Mouse (Mus musculus): ENCODE measurements at regions not wholly inside any gene's neighbourhood (a gene's known extent, or its start where the extent isn't known, plus 50 kb on each side); places are given as distances from the start of the nearest gene placed in this dataset.

DNA sequence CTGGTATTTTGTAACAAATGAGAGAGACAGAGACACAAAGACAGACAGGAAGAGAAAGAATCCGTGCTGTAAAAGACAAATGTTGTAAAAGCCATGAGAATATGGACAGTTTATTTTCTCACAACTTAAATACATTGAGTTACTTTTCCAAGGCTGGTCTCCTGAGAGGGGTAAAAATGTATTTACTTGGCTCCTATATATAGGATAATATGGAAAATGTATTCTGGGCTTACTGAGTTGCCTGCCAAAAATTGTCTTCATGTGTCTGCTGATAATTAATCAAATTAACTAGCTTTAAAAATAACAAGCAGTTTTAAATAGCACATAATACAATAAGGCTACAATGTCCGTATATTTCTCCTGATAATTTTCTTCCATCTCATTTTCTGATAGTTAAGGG is 216.2 kb upstream of the Nrip1 start:
- no peak for DNase-seq

DNA sequence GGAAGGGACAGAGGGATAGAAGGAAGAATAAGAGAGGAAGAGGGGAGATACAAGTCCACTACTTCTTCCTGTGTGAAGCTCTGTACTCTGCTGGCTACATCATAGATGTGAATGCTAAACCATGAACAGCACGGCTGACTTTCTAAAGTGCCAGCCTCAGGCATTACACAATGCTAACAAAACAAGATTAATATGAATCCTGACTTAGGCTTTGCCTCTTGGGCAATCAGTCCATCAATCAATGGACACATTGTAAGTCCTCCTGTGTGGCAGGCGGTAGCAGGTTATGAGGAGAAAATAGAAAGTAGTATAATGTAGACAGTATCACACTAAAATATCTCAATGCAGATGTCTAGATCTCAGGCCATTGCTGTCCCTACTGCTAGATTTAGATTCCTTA is 203.6 kb upstream of the Nrip1 start:
- no peak for DNase-seq

DNA sequence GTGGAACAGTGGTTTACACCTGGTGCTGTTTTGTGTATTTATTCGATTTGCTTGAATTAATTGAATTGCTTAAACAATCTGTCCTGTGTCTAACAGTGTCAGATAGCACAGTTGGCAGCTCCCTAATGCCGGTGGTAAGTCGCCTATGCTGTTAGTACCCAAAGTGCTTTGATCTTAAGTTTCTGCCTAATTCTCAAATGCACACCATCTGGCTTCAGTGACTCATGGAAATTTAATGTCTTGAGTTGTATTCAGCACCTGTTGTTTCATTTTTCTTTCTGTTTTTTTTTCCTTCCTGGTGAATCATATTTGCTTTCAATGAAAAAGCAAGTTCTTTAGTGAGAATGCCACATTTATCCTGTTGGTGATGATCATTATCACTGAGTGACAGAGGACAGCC is 201.7 kb upstream of the Nrip1 start:
- no peak for DNase-seq

DNA sequence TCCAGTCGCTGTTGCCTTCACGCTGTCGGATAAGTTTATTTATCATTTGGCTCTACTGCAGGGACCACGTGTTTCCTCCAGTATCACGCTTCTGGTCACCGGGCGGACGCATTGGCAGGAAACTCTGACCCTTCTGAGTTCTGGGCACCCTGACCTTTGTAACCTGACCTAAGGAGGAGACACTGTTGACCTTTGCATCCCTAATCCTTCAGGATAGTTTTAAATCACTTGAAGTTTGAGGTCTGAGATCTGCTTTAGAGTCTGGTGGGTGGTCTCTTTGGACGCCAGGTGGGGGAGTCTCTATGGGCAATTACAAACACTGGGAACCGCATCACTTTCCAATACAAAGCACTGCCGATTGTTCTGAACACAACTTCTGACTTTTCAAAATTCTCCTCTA is 192.6 kb upstream of the Nrip1 start:
- no peak for DNase-seq

DNA sequence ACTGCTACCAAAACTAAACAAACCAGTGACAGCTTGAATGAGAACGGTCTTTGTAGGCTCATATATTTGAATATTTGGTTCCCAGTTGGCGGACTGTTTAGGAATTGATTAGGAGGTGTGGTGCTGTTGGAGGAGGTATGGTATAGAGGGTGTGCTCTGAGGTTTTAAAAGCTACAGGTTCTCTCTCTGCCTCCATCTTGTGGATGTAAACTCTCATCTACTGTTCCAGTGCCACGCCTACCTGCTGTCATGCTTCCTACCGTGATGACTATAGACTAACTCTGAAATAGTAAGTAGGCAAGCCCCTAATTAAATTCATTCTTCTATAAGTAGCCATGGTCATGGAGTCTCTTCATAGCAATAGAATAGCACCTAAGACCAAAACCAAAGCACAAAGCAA is 181.2 kb upstream of the Nrip1 start:
- DNase-seq, result no peak

DNA sequence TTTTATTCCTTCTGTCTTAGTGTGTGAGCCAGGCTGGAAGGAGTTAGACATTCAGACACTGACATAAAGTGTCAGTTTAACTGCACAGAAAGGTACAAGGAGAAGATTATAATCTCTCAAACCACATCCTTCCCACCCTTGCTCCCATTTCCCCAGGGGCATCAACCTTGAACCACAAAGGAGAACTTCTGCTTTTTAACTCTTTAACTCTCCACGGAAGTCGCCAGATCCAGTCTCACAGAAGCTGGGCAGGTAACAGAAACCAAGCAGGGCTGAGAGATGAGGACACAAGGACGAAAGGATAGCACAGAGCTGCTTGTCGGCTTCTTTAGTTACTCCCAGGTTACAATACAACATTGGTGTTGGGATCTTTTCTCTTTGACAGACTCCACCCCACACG is 176.0 kb upstream of the Nrip1 start:
- no peak for DNase-seq

DNA sequence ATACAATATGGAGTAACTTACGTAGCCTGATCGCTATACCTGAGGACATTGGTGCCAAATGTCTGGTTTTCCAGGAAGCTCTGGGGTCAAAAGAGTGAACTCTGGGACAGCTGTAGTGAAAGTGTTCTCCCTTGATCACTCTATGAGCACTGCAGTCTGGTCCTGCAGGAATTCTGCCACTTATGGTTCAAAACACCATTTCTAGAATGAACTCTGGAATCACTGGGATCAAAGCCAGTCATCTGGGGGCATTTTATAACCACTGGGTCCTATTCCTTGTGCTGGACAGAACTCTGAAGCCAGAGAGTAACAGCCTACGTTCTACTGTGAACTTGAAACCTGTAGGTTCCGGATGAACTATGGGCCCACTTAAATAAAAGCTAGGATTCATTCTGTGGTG is 173.5 kb upstream of the Nrip1 start:
- DNase-seq, result no peak

DNA sequence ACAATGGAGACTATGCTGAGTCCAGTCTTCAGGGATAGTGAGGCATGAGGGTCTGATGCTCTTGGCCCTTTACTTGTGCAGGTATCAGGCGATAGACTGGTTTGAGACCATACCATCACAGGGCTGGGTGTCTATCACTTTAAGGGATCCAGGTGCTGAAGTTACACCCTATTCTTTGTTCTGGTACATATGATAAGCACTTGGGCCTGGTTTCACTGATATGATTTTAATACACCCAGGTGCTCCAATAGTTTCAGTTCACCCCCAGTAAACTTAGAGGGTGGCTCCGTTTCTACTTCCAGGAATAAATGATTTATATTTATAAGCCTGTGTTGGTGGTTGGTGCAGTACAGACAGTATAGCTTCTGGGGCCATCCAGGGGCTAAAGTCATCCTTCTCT is 173.0 kb upstream of the Nrip1 start:
- DNase-seq, result no peak

DNA sequence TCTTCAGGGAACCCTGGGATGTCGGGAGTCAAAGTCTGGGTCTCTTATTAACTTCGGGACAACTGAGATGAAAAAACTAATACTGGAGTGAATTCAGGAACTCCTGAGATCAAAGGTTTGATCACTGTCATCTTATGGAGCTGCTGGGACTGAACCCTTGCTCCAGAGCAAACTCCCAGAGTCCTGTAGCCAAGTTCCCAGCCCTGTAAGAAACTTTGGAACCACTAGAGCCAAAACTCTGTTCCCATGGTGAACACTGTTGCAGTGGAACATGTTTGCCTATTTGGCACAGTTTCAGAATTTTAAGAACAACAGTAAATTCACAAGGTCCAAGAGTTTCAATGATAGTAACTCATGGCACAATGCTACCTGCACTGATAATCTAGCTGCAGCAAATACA is 172.3 kb upstream of the Nrip1 start:
- DNase-seq, result peak; percentile 14

DNA sequence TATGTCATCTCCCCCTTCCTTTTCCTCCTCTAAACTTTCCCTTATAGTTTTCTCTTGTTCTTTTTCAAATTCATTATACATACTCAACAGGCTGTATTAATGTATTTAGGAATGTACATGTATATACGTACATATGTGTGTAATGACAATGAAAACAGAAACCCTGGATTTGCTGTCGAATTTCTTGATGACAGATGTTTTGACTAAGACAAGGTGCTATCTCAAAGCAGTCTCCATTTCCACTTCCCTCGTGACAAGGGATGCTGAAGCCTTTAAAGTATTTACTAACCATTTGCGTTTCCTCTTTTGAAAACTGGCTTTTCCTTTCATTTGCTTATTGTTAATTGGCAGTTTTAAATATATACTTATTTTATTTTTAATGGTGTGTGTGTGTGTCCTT is 171.3 kb upstream of the Nrip1 start:
- DNase-seq, result no peak

DNA sequence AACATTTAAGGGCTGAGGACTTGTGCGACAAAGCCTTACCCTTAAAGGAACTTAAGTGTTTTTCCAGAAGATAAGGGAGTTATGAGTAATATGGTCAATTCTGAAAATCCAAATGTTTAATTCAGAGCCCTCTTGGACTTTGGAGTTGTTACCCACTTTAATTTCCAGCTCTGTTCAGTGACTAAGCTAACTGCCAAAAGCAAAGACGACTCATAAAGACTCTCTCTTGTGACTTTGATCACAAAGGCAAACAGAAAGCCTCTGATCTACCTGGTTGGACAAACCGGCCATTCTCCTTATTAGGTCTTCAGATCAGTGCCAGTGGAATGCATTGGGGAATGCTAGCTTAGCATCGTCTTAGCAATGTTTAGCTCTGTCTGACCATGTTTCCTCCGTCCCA is 167.3 kb upstream of the Nrip1 start:
- no peak for DNase-seq

DNA sequence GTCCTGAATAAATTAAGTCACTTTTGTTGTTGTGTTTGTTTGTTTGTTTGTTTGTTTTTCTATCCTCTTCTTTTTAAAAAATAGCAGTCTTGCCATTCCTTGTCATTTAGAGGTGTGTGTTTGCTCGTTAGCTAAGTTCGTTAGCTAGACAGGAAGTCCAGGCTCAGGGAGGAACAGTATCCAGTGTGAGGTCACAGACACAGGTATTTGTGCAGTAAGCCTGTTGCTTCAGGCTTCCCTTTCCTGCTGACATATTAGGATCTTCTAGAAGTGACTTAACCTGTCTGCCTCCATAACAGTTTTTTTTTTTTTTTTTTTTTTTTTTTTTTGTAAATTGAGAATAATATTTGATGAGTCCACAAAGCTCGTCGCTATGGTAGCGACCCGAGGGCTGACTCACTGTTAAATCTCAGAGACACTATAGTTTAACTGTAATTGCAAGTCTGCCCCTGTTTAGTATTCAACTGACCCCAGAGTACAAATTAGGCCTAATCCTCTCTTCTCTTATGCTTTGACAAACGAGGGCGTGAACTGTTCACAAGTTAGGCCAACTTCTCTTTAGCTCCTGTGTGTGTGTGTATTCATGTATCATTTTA is 166.8 kb upstream of the Nrip1 start:
- DNase-seq, result no peak

DNA sequence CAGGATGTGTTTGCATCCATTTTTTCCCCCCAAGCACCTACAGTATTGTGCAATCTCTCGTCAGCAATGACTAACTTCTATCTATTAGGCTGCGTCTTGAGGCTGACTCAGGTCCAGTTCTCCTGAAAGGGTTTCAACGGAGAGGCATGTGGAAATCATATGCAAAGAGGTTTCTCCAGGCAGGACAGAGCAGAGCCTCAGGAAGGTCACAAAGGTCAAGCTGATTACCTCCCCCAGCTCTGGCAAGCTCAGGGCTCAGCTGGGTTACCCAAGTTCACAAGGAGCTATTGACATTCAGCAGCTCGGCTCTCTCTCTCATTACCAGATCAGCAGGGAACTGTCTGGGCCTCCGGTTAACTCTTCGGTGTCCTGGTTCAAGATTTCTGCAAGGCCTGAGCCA is 166.0 kb upstream of the Nrip1 start:
- peak; percentile 33 for DNase-seq

DNA sequence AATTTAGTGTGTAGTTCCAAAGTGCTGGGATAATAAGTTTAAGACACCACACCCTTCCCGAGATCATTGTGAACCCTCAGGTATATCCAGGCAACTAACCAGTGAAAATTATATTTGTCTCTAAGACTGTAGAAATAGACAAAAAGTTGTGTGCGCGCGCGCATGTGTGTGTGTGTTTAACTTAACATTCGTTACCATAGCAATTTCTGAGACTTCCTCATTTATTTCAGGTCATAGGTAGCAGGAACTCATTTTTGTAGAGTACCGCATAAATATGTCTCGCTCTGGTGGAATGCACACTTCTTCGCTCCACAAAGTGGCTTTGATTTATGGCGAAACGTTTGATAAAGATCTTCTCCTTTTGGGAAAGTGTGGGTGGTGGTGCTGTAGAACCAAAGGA is 164.2 kb upstream of the Nrip1 start:
- no peak for DNase-seq

DNA sequence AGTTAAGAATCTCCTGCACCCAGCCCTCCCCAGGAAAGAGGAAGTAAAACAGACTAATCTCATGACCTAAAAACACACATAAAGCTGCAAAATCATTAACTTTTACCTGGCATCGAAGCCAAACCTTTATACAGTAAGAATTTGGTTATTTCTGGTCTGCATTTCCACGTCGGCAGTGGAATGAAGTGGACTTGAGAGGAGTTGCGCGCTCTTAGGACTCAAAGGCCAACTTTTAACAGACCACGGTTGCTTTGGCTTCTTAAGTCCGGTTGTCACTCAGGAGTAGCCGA is 159.2 kb upstream of the Nrip1 start:
- DNase-seq, result no peak

DNA sequence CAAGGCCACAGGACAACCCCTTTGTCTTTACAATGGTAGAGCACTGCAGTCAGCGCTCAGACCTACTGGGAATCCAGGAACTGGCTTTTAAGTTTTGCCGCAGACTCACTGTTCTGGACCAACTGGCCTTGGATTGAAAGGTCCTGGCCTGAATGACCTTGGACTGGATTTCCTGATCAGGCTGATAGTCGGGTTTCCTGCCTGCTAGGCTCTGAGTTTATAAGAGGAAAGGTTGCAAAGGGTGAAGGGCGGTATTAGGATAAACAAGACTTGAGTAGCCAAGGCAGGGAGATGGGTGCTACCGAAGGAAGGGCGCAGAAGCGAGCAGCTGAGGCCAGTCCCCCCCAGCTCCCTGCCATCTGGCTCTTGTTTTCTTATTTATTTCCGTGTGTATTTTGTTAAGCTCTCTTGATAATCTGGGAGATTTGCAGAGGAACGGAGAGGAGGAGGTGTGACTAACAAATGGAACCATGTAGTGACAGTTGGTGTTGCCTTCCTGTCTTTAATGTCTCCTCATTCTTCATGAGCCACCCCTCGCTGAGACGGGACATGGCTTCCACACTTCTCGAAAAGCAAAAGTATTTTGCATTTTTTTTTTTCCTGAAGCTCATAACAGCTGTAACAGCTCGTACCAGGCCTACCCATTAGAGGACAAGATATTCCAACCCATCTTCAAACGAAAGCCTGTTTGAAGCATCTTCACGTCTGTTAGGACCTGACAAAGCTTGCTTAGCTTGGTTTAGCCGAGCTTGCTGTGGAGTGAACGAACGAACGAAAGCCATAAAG is 158.7 kb upstream of the Nrip1 start:
- peak; percentile 12 for DNase-seq

DNA sequence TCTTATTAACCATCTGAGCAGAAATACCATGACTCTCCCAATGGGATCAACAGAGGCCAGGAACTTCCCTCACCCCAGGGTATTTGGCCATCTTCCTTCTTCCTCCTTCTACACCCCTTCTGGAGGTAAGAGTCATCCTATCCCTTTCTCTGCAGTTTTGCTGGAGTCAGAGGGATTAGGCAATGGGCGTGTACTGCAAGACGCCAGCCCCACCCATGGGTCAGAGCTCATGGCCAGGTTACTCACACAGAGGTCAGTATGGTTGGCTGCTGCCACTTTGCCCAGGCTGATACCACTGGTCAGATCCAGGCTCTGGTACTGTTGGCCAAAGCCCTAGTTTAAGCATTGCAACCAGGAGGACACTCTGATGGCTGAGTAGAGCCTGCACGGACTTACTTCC is 157.3 kb upstream of the Nrip1 start:
- peak; percentile 24 for DNase-seq

DNA sequence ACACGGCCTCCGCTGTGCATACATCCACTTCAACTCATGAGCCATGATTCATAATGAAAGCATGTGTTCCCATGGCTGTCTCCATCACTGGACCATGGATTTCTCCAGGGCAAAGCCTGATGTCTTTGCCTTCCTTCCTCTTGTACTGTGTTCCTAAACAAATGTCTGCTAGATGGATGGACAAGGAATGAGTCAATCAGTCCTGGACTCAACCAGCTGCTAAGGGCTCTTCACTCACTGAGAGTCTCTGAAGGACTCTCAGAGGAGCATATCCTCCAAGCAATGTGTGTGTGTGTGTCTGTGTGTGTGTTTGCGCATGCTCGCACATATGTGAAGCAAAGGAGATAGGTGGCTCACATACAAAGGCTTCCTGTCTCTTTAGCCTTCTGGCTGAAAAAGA is 156.0 kb upstream of the Nrip1 start:
- DNase-seq, result no peak

DNA sequence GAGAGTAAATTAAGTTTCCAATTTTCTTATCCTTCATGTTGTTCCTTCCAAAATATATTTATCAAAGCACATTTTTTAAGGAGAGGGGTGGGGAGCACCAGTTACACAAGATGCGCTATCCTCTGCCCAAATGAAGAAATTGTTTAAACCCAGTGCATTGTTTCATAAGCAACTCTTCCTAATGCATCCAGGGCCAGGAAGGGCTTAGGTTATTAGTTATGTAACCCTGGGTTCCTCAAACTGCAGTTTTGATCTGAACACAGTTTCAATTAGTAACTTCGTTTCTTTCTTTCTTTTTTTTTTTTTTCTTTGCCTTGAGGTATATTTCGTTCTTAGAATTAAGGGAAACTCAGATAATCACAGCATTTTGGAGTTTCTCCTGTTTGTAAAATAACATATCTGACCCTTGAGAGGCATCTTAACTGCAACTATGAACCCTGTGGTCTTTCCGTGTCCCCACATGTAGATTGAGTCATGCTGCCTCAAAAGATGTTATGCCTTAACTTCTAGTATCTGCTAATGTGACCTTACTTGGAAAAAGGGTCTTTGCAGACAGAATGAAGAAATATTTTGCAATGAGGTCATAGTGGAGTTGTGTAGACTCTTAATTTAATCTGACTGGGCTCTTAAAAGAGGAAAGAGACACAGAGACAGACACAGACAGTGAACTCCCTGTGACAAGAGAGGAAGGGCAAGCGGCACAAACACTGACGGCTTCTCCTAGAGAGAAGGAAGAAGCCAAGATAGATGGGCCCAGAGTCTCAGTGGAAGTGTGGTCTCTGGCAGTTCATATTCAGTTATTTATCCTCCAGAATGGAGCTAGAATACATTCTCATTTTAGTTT is 153.7 kb upstream of the Nrip1 start:
- DNase-seq, result no peak

DNA sequence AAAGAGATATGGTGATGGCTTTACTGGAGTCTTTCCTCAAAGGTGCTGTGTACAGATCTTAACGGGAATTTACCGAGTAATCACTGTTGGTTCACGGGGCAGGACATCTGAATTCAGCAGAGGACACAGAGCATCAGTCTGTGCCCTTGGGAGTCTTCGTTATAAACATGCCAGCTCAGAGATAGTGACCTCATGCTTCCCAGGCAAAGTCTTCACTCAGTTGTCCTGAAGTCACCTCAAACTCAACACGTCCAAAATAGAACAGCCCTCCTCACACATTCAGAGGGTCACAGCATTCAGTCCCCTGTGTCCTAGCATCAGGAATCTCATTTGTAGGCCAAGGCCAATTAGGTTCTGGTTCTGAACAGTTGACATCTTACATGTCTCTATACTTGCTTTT is 151.9 kb upstream of the Nrip1 start:
- DNase-seq, result no peak

DNA sequence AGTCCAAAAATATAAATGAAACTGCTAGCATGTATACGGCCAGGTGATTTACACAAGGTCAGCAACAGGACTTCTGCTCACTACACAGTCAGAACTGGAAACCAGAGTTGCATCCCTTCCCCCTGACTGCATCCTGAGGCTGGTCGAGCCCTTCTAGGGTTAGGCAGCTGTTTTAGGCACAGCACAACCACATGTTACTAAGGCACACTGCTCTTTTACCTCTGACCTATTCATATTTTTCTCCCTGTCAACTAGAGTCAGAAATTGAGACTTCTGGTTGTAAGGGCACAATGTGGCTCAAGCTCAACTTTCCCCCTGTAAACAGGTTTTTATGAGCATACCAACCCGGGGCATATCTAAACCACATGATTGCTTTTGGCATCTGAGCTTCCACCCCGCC is 151.3 kb upstream of the Nrip1 start:
- no peak for DNase-seq

DNA sequence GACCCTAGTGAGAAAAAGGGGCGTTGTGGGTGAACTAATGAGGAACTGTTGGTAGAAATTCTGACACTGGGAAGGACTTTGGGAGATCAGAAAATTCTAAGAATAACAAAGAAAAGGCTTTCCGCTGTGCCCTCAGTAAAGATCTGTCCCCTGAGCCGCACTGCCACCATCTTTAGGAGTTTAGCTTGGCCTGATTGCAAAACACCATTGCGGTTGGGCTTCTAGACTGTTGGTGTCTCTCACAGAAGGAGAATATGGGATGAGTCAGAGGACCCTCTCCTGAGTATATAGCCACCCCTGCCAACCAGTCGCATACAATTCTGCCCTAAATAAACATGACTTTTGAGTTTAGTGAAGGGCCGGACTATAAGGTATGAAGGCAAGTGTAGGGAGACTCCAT is 147.5 kb upstream of the Nrip1 start:
- no peak for DNase-seq

DNA sequence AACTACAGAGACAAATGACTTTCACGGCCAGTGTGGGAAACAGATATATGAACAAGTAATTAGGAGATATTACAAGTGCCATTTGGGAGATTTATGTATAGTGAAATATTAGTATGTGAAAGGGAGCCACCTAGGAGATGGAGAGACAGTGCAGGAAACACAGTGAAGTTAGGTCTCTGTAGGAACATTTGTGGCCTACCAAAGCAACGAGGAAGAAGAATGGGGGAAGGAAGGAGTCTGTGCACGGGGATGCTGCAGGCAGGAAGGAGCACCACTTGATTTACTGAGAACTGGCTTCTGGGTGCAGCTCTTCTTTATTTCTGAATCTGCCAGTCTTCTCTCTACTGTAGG is 147.0 kb upstream of the Nrip1 start:
- no peak for DNase-seq

Data from adrenal gland, postnatal 14 days (tissue).